Mouse (Mus musculus): Measurements from ENCODE around the gene Slc17a6. TPM values are rescaled to one million over a fixed set of nuclear protein-coding genes. Genes with fewer than 3 reads are reported as not detected.

Slc17a6 gene
- polyA plus RNA-seq (2012; rRNA removed), result 42.4 and 46.3 TPM in 2 replicates

DNA sequence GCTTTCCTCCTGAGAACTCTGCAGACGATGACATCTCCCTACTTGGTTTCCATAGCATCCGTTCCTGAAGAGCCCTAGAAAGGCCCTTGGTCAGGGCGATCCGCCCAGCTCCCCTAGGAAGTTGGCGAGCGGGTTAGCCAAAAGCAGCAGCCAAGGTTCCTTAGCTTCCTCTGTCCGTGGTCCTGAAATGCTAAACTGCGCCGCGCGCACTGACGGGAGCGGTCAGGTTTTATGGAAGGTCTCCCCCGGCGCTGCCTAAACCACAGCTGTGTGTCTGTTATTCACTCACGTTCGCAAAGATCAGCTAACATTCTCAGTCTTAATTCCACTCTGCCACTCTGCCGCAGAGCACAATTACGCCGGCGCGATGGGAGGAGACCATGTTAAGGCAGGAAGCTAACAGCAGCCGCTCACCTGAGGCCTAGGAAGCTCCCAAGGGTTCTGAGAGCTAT, at the start of gene Slc17a6:
Slc17a6 (plus strand) TSS at position 313 of the 452 bp plus-strand sequence.

Other genes with a start within 250 kb of the Slc17a6 start
- gene Ano5, start 111.0 kb upstream of the Slc17a6 start, polyA plus RNA-seq (2012; rRNA removed), result 0.73 and 1.0 TPM in 2 replicates
- 14.0 and 16.2 TPM in 2 replicates for gene Gas2, start 240.0 kb downstream of the Slc17a6 start, polyA plus RNA-seq (2012; rRNA removed)
- 10.2 and 10.3 TPM in 2 replicates for gene Fancf, start 240.3 kb downstream of the Slc17a6 start, polyA plus RNA-seq (2012; rRNA removed)

Data from central nervous system, embryonic 18 days (tissue).